Mouse (Mus musculus): ENCODE results near the gene Ece1. TPM values are rescaled to one million over a fixed set of nuclear protein-coding genes. Genes with fewer than 3 reads are reported as not detected.

Ece1 gene
- total RNA-seq, 2 experiments from 2014 or later: 109 to 129 TPM

GRCm38 (mm10) chr4:137853822-137854221 is 8.2 kb upstream of the Ece1 start:
- intact Hi-C loops (cut with DNase I): no loop called here
- DNase-seq: no peak

GRCm38 (mm10) chr4:137855741-137856341 is 6.2 kb upstream of the Ece1 start:
- intact Hi-C loops (cut with DNase I): no loop called here
- peak; percentile 38 to 43 for DNase-seq

GRCm38 (mm10) chr4:137857116-137857515 is 4.9 kb upstream of the Ece1 start:
- intact Hi-C loops (cut with DNase I): no loop called here
- DNase-seq: peak; percentile 24 to 57

DNA sequence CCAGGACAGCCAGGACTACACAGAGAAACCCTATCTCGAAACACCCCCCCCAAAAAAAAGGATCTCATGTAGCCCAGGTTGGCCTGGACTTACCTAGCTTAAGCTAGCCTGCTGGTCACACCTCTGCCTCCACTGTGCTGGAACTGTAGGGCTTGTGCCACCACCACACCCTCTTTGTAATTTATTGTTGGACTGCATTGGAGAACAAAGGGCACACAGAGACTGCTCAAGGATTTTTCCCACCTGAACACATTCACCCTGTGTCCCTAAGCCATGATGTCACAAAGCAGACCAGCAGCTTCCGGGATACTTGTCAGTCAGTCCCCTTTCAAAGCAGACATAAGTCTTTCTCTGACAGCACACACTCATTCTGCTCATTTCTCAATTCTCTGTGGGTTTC is 3.7 kb upstream of the Ece1 start:
- intact Hi-C loops (cut with DNase I): no loop called here
- no peak for DNase-seq

DNA sequence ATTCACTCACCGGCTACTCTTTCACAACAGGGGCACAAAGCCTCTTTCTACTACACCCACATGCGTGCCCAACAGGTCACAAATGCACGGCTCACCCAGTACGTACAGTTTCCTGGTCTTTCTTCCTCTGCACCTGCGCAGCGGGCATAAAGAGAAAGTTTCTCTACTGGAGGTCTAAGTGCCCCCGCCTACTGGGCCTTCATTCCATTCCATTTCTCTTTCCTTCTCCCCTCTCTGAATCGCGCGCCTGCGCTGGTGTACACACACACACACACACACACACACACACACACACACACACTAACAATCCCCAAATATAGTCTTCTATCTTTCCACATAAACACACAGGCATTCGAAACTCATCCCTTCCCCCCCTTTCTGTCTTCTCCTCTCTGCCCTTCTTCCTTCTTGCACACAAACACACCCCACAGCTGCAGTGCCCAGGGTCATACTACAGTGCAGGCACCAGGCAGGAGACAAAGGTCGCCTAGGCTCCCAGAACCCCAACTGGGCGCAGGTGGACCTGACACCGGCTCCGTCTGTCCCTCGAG is 501 bp upstream of the Ece1 start:
- intact Hi-C loops (cut with DNase I): loop anchor here (5.0 kb wide), 1 partner anchor 36 kb away; no protein-coding TSS in a partner anchor
- DNase-seq: no peak

DNA sequence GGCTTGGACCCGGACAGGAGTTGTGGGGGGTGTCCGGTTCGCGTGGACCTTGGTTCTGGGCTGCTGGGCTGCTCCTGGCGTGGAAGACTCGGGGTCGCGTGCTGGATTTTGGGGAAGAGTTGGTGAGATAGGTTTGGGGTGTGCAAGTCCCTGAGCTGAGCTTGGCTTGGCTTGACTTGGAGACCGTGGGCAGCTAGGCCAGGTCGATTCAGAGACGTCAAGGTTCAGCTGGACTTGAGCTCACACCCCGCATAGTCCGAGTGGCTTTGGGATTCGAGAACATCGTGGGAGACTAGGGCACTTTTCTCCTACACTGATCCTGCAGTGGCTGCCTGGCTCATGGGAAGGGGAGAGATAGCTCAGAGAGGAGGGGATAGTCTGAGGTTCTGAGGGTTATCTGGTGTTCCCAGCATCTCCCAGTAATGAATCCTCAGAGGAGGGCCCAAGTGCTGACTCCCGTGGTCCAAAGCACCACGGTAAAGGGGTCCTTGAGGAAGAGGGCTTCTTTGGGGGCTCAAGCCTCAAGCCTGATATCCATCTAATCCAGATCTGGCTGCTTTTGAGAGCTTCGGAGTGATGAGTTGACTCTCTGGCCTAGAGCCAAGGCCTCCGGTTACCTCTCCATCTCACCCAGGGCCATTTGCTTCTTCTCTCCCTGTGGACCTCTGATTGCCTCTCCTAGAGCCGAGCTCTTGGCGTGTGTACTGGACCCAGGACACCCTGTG is 641 bp downstream of the Ece1 start:
- DNase-seq: no peak

DNA sequence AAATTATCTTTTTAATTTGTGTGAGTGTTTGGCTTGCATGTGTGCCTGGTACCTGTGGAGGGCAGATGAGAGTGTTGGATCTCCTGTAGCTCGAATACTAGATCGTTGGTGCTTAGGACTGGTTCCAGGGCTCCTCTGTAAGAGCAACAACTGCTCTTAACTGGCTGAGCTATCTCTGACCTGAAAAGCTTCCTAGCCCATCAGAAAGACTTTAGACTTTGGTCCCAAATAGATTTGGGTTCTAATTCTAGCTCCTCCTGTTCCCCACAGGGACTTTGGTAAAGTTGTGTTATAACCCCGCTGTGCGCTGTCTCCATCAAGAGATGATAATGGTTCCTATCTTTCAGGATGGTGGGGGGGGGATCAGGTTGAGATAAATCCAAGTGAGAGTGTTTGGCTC is 2.0 kb downstream of the Ece1 start:
- intact Hi-C loops (cut with DNase I): loop anchor here (5.0 kb wide), 1 partner anchor 33 kb away; no protein-coding TSS in a partner anchor
- DNase-seq: no peak

More for the DNA sequence above, 641 bp downstream of the Ece1 start:
- intact Hi-C loops (cut with DNase I): loop anchor here (5.0 kb wide), 1 partner anchor 35 kb away; no protein-coding TSS in a partner anchor

DNA sequence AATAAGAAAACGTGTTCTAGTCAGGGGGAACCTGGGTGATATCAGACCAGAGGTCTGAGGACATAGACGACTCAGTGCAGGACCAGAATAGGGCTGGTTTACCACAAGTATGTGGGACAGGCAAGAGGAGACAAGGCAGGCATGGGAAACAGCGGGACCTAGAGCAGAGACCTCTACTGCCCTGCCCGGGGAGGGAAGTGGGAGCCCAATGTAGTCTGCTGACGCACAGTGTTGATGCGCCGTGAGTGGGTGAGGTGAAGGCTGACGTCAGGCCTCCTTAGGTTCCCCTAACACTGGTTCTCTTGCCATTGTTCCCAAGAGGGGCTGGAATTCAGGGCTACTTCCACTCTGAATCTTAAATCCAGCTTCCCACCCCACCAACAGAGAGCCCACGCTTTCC is 2.7 kb downstream of the Ece1 start:
- intact Hi-C loops (cut with DNase I): loop anchor here (5.0 kb wide), 1 partner anchor 33 kb away; no protein-coding TSS in a partner anchor
- DNase-seq: peak in 1 of 2 experiments; percentile 35

GRCm38 (mm10) chr4:137865221-137865641 is 3.2 kb downstream of the Ece1 start:
- intact Hi-C loops (cut with DNase I): no loop called here
- no peak for DNase-seq

GRCm38 (mm10) chr4:137866206-137866863 is 4.3 kb downstream of the Ece1 start:
- intact Hi-C loops (cut with DNase I): no loop called here
- no peak for DNase-seq

- intact Hi-C loops (cut with DNase I): no loop called here
- no peak for DNase-seq
Measured at GRCm38 (mm10) chr4:137867225-137867624, 5.2 kb downstream of the Ece1 start.

GRCm38 (mm10) chr4:137867675-137868257 is 5.7 kb downstream of the Ece1 start:
- DNase-seq: peak; percentile 53 to 56

GRCm38 (mm10) chr4:137869667-137870274 is 7.7 kb downstream of the Ece1 start:
- intact Hi-C loops (cut with DNase I): no loop called here

More at GRCm38 (mm10) chr4:137867675-137868257, 5.7 kb downstream of the Ece1 start:
- intact Hi-C loops (cut with DNase I): no loop called here

GRCm38 (mm10) chr4:137870979-137871378 is 8.9 kb downstream of the Ece1 start:
- no peak for DNase-seq
- intact Hi-C loops (cut with DNase I): no loop called here

More at GRCm38 (mm10) chr4:137869667-137870274, 7.7 kb downstream of the Ece1 start:
- no peak for DNase-seq

- intact Hi-C loops (cut with DNase I): no loop called here
Measured at GRCm38 (mm10) chr4:137871431-137871830, 9.4 kb downstream of the Ece1 start.

GRCm38 (mm10) chr4:137874337-137874736 is 12.3 kb downstream of the Ece1 start:
- intact Hi-C loops (cut with DNase I): no loop called here
- no peak for DNase-seq

More at GRCm38 (mm10) chr4:137871431-137871830, 9.4 kb downstream of the Ece1 start:
- no peak for DNase-seq

GRCm38 (mm10) chr4:137874826-137875225 is 12.8 kb downstream of the Ece1 start:
- intact Hi-C loops (cut with DNase I): no loop called here
- DNase-seq: no peak

GRCm38 (mm10) chr4:137875466-137876092 is 13.5 kb downstream of the Ece1 start:
- intact Hi-C loops (cut with DNase I): no loop called here
- no peak for DNase-seq

GRCm38 (mm10) chr4:137876834-137877233 is 14.8 kb downstream of the Ece1 start:
- no peak for DNase-seq
- intact Hi-C loops (cut with DNase I): no loop called here

GRCm38 (mm10) chr4:137877432-137877881 is 15.4 kb downstream of the Ece1 start:
- intact Hi-C loops (cut with DNase I): no loop called here
- DNase-seq: no peak

Data from heart, postnatal 10 days (tissue).